Mouse (Mus musculus): Measurements from ENCODE around the gene Gorab.

The Gorab gene

GRCm38 (mm10) chr1:163356167-163356566 lies 47.3 kb downstream of the Gorab start:
- no peak for DNase-seq

- DNase-seq, result no peak
These were observed 47.8 kb downstream of the Gorab start for GRCm38 (mm10) chr1:163355626-163356156.

- DNase-seq, result no peak
These were observed 52.5 kb downstream of the Gorab start for GRCm38 (mm10) chr1:163350988-163351387.

- no peak for DNase-seq
These were observed 57.9 kb downstream of the Gorab start for GRCm38 (mm10) chr1:163345541-163345940.

- DNase-seq, result no peak
These were observed 58.5 kb downstream of the Gorab start for GRCm38 (mm10) chr1:163344931-163345330.

- no peak for DNase-seq
These were observed 64.3 kb downstream of the Gorab start for GRCm38 (mm10) chr1:163339219-163339561.

GRCm38 (mm10) chr1:163338525-163339218 lies 64.8 kb downstream of the Gorab start:
- DNase-seq, result no peak

GRCm38 (mm10) chr1:163337821-163338220 lies 65.6 kb downstream of the Gorab start:
- no peak for DNase-seq
